Mouse (Mus musculus): ENCODE results near the gene Fyb2. TPM values are rescaled to one million over a fixed set of nuclear protein-coding genes. Genes with fewer than 3 reads are reported as not detected.
A peak's percentile ranks its signal among the peaks of the same experiment; 100 is the strongest.

The Fyb2 gene
- total and polyA plus RNA-seq, 2 experiments from 2014 or later = 0.31 to 0.48 TPM

GRCm38 (mm10) chr4:105027278-105027677 lies 114.0 kb downstream of the Fyb2 start:
- WGBS = 68% methylated on average over 6 of the region's 6 CpGs
- Histone ChIP-seq H3K4me2 (ENCODE audit: low read depth) (no peak overlapping the region), H3K9me3 (ENCODE audit: low read length) (no peaks in the 10 kb centered on the region), H3K9ac (no peak overlapping the region), H3K27me3 (ENCODE audit: insufficient read depth, low read length) (no peaks in the 10 kb centered on the region), H3K27ac (ENCODE audit: low read depth, low read length) (no peak overlapping the region), H3K4me1 (ENCODE audit: insufficient read depth) (no peaks in the 10 kb centered on the region), H3K36me3 (ENCODE audit: insufficient read depth) (no peaks in the 10 kb centered on the region), H3K4me3 (ENCODE audit: low read depth, low read length) (no peak overlapping the region)
- TF ChIP-seq CTCF (IDR thresholded peaks at IDR 0.05; ENCODE audit: low read depth) = no peak
- DNase-seq = no peak
- no peak for ATAC-seq

DNA sequence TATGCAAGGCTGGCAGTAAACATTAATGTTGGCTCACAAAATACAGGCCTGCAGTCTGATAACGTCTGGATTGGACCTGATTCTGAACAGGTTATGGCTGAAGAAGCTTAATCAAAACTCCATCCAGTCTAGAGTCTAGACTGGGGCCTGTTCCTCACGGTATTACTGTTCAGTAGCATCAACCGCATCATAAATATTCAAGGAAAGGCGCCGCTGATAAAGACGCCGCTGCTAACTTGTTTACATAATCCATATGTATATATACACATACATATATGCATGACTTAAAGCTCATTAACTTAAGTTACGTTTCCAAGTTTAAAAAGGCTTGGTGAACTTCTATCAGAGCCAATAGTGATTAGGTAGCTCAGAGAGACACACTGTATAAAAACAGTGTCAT lies 117.8 kb downstream of the Fyb2 start:
- Histone ChIP-seq H3K27ac (ENCODE audit: low read depth, low read length) (no peak overlapping the region), H3K36me3 (ENCODE audit: insufficient read depth) (peaks cover 4% of the 10 kb centered on the region; the same call in 1 of the 2 replicates)

GRCm38 (mm10) chr4:105033153-105033552 lies 119.9 kb downstream of the Fyb2 start:
- Histone ChIP-seq H3K36me3 (ENCODE audit: insufficient read depth) (peaks cover 6% of the 10 kb centered on the region; the same call in 1 of the 2 replicates), H3K27me3 (ENCODE audit: insufficient read depth, low read length) (no peaks in the 10 kb centered on the region), H3K4me3 (ENCODE audit: low read depth, low read length) (no peak overlapping the region), H3K9ac (no peak overlapping the region), H3K9me3 (ENCODE audit: low read length) (no peaks in the 10 kb centered on the region), H3K4me1 (ENCODE audit: insufficient read depth) (no peaks in the 10 kb centered on the region), H3K4me2 (ENCODE audit: low read depth) (no peak overlapping the region), H3K27ac (ENCODE audit: low read depth, low read length) (no peak overlapping the region)
- ATAC-seq = no peak
- WGBS = 49% methylated on average over 7 of the region's 7 CpGs
- peak; percentile 45 for TF ChIP-seq CTCF (IDR thresholded peaks at IDR 0.05; ENCODE audit: low read depth)
- peak; percentile 25 for DNase-seq

More for the DNA sequence above, 117.8 kb downstream of the Fyb2 start:
- no peak for TF ChIP-seq CTCF (IDR thresholded peaks at IDR 0.05; ENCODE audit: low read depth)
- ATAC-seq (peak; percentile 73), DNase-seq (no peak)
- no peaks in the 10 kb centered on the region for H3K9me3 ChIP-seq (ENCODE audit: low read length)
- H3K4me2 ChIP-seq (ENCODE audit: low read depth) = no peak overlapping the region
- H3K9ac ChIP-seq = no peak overlapping the region
- no peaks in the 10 kb centered on the region for H3K27me3 ChIP-seq (ENCODE audit: insufficient read depth, low read length)
- H3K4me1 ChIP-seq (ENCODE audit: insufficient read depth) = no peaks in the 10 kb centered on the region
- WGBS = 50% methylated on average over 8 of the region's 8 CpGs
- no peak overlapping the region for H3K4me3 ChIP-seq (ENCODE audit: low read depth, low read length)

GRCm38 (mm10) chr4:105034259-105034658 lies 121.0 kb downstream of the Fyb2 start:
- no peaks in the 10 kb centered on the region for H3K27me3 ChIP-seq (ENCODE audit: insufficient read depth, low read length)
- ATAC-seq (no peak), DNase-seq (no peak)
- H3K9me3 ChIP-seq (ENCODE audit: low read length) = no peaks in the 10 kb centered on the region
- no peak overlapping the region for H3K4me3 ChIP-seq (ENCODE audit: low read depth, low read length)
- peak; percentile 52 for TF ChIP-seq CTCF (IDR thresholded peaks at IDR 0.05; ENCODE audit: low read depth)
- peaks cover 6% of the 10 kb centered on the region; the same call in 1 of the 2 replicates for H3K36me3 ChIP-seq (ENCODE audit: insufficient read depth)
- no peak overlapping the region for H3K27ac ChIP-seq (ENCODE audit: low read depth, low read length)
- no peak overlapping the region for H3K9ac ChIP-seq
- no peak overlapping the region for H3K4me2 ChIP-seq (ENCODE audit: low read depth)
- no peaks in the 10 kb centered on the region for H3K4me1 ChIP-seq (ENCODE audit: insufficient read depth)

GRCm38 (mm10) chr4:105050041-105050440 lies 136.8 kb downstream of the Fyb2 start:
- DNase-seq (no peak), ATAC-seq (no peak)
- Histone ChIP-seq H3K9ac (no peak overlapping the region), H3K27me3 (ENCODE audit: insufficient read depth, low read length) (no peaks in the 10 kb centered on the region), H3K4me2 (ENCODE audit: low read depth) (no peak overlapping the region), H3K4me1 (ENCODE audit: insufficient read depth) (no peaks in the 10 kb centered on the region), H3K27ac (ENCODE audit: low read depth, low read length) (no peak overlapping the region), H3K9me3 (ENCODE audit: low read length) (no peaks in the 10 kb centered on the region), H3K36me3 (ENCODE audit: insufficient read depth) (0 out of 2 replicates have a peak, but pooled peaks cover 3% of the 10 kb centered on the region), H3K4me3 (ENCODE audit: low read depth, low read length) (no peak overlapping the region)
- no peak for TF ChIP-seq CTCF (IDR thresholded peaks at IDR 0.05; ENCODE audit: low read depth)
- 67% methylated on average over 1 of the region's 1 CpGs for WGBS

DNA sequence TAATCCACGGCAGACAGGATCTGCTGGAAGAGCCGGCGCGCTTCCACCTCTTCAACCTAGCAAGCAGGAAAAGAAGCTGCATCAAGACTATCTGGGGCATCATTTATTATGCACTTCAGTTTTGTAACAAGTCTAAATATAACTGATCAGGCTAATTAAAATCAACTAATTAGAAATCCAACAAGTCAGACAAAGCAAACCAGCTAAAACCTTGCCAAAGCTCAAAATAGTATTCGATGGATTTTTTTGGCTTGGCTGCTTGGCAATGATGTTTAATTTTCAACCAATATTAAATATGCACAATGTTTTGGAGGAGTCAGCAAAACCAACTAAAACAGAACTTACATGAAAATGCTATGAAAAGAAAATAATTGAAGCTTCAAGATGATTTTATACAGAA lies 138.0 kb downstream of the Fyb2 start:
- no peak overlapping the region for H3K4me2 ChIP-seq (ENCODE audit: low read depth)
- H3K27me3 ChIP-seq (ENCODE audit: insufficient read depth, low read length) = no peaks in the 10 kb centered on the region
- no peaks in the 10 kb centered on the region for H3K4me1 ChIP-seq (ENCODE audit: insufficient read depth)
- no peaks in the 10 kb centered on the region for H3K9me3 ChIP-seq (ENCODE audit: low read length)
- DNase-seq (peak; percentile 39), ATAC-seq (peak; percentile 20; the same call in 1 of the 2 replicates)
- H3K9ac ChIP-seq = no peak overlapping the region
- 51% methylated on average over 5 of the region's 5 CpGs for WGBS
- H3K27ac ChIP-seq (ENCODE audit: low read depth, low read length) = peak overlapping the region; percentile 35; the same call in 1 of the 2 replicates
- 0 out of 2 replicates have a peak, but pooled peaks cover 3% of the 10 kb centered on the region for H3K36me3 ChIP-seq (ENCODE audit: insufficient read depth)
- no peak overlapping the region for H3K4me3 ChIP-seq (ENCODE audit: low read depth, low read length)
- no peak for TF ChIP-seq CTCF (IDR thresholded peaks at IDR 0.05; ENCODE audit: low read depth)

Other genes starting within 250 kb of the Fyb2 start
- 0.15 and 0.86 TPM in 2 replicates for gene C8b, start 147.1 kb upstream of the Fyb2 start, total RNA-seq (2014; rRNA removed)
- 0.16 and 0.18 TPM in 2 replicates for gene C8b, start 147.1 kb upstream of the Fyb2 start, polyA plus RNA-seq (2015; fragmentation: Nextera tagmentation; extraction: Ambion mirVana)
- not detected in 2 replicates for gene Gm17662, start 56.1 kb upstream of the Fyb2 start, total RNA-seq (2014; rRNA removed)
- gene Gm17662, start 56.1 kb upstream of the Fyb2 start, polyA plus RNA-seq (2015; fragmentation: Nextera tagmentation; extraction: Ambion mirVana) = not detected in 2 replicates
- not detected in 2 replicates for gene C8a, start 37.1 kb upstream of the Fyb2 start, total RNA-seq (2014; rRNA removed)
- not detected in 2 replicates for gene C8a, start 37.1 kb upstream of the Fyb2 start, polyA plus RNA-seq (2015; fragmentation: Nextera tagmentation; extraction: Ambion mirVana)
- gene Prkaa2, start 196.4 kb downstream of the Fyb2 start, total RNA-seq (2014; rRNA removed) = 24.2 and 29.1 TPM in 2 replicates
- 10.6 and 14.5 TPM in 2 replicates for gene Prkaa2, start 196.4 kb downstream of the Fyb2 start, polyA plus RNA-seq (2015; fragmentation: Nextera tagmentation; extraction: Ambion mirVana)
- 64.8 and 87.3 TPM in 2 replicates for gene Plpp3, start 243.9 kb downstream of the Fyb2 start, total RNA-seq (2014; rRNA removed)
- gene Plpp3, start 243.9 kb downstream of the Fyb2 start, polyA plus RNA-seq (2015; fragmentation: Nextera tagmentation; extraction: Ambion mirVana) = 82.8 and 117 TPM in 2 replicates

Data from forebrain, postnatal 0 days (tissue).